Mouse (Mus musculus) mouse embryonic stem cell (cell line): Measurements from ENCODE around the gene Nr2c1.

ENCODE experiments used
- in situ Hi-C, 2 experiments: fragments of 300-500 bp; cut with MboI; formaldehyde crosslinking; loops; 1 replicate in 1 of 2; 3 replicates in 1 of 2; pipeline ENCODE4 v1.14.3; 2019 to 2020; ENCODE audit warnings: low sequenced_read_pairs in 2 of 2, low pct_unique_long_range_greater_than_20kb in 1 of 2, mixed read lengths in 1 of 2; ENCODE audit not compliant: unreplicated experiment in 1 of 2

The Nr2c1 gene

DNA sequence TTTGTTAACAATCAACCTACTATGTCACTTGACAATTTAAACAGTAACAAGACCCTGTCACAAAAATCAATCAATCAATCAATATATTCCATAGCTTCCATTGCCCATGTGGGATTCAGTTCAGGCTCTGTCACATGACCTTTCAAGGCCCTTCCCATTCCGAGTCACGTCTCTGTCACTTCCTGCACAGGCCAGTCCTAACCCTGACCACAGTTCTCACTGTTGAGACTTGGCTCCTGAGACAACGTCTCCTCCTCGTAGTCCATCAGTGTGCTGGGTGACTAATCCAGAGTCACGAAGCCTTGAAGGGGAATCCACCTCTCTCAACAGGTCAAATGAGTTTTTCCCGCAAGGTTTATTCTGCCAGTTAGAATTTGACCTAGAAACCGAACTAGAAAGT lies 26.8 kb downstream of the Nr2c1 start:
- in situ Hi-C loops = no loop called here

GRCm38 (mm10) chr10:94183199-94183598 lies 35.4 kb downstream of the Nr2c1 start:
- in situ Hi-C loops = no loop called here

GRCm38 (mm10) chr10:94198482-94199405 lies 50.9 kb downstream of the Nr2c1 start, which contains the start of gene Ndufa12:
Gene Ndufa12, plus strand, starts transcription at chr10:94198720.
- in situ Hi-C loops = no loop called here

GRCm38 (mm10) chr10:94204973-94205372 lies 57.1 kb downstream of the Nr2c1 start:
- in situ Hi-C loops = no loop called here

DNA sequence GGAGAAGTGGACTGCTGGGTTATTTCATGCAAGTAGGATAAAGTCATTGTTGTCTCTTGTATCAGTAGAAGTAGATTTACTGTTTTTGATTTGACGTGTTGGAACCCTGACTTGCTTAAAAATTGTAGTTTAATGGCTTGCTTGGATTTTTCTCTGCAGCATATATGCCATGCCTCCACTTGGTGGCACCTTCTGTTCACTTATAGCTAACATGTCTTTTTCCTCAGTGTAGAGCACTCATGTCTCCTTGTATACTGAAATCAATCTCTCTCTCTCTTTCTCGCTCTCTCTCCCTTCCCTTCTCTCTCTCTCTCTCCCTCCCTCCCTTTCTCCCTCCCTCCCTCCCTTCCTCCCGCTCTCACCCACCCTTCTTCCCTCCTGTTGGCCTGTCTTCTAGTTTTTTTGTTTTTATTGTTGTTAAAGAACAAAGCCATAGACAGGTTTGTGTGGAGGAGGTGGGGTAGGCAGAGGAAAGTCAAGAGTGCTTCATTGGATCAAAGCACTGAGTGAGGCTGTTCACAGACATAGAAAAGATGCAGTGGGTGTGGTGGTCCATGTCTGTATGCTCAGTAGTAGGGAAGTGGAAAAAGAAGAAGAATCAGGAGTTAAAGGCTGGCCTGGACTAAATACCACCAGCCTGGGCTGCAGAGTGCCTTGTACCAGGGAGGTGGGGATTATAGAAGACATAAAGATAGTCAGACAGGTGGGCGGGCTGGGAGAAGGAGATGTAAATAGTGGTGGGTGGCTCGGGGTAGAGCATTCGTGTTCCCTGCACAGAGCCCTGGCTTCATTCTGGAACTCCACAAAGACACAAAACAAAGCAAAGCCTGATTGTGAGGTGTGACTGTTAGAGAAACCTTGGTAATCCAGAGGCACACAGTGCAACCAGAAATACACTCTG lies 63.1 kb downstream of the Nr2c1 start:
- in situ Hi-C loops = no loop called here

- in situ Hi-C loops = no loop called here
Measured at GRCm38 (mm10) chr10:94211725-94212124, 63.9 kb downstream of the Nr2c1 start.

- in situ Hi-C loops = no loop called here
Measured at GRCm38 (mm10) chr10:94225026-94225750, 77.4 kb downstream of the Nr2c1 start.

DNA sequence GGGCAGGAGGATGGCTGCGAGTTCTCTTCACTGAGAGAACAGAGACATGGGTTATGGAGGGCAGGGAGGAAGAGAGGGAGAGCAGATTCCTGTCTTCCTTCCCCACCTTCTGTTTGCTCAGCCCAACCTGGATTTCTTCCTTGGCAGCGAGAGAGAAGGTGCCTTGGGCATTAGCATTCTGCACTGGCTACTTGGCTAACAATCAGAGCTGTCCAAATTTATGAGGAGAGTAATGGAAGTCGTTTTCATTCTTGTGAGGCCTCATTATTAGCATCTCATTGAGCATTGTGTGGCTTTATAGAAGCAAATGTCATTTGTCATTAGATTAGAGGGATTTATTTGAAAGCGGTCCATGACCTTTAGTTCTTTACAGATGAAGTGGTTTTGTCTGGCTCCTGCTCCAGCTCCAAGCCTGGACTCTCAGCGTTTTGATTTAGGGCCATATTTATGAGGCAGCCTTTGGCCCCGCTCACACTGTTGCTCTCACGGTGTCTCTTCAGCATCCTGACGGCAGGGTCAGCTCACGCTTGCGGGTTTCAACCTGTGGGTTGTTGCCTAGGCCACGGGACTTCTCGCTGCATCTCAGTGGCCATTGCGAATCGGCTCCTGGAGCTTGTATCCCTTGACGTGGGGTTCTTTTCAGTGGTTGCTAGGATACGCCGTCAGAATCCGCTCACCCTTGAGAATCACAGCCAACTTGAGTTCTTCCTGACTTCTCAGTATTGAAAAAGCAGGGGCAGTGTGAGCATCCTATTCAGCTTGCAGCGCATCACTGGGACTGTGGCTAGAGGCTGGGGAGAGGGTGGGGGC lies 82.6 kb downstream of the Nr2c1 start:
- in situ Hi-C loops = no loop called here

DNA sequence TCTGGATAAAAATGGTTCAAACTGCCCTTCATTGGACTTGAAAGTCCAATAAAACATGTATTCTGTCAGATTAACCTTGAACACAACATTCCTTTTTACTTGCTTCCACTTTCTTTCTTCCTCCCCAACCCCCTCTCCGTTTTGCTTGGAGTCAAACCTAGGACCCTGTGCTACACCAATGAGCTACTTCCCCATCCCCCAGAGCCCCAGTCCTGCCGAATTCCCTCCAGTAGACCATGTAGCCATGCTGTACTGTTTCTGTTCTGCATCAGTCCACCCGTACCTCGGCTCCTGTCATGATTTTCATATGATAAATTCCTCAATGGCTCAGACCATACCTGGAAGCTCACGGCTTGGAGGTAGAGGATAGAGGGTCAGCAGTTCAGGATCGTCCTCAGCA lies 83.2 kb downstream of the Nr2c1 start:
- in situ Hi-C loops = no loop called here

DNA sequence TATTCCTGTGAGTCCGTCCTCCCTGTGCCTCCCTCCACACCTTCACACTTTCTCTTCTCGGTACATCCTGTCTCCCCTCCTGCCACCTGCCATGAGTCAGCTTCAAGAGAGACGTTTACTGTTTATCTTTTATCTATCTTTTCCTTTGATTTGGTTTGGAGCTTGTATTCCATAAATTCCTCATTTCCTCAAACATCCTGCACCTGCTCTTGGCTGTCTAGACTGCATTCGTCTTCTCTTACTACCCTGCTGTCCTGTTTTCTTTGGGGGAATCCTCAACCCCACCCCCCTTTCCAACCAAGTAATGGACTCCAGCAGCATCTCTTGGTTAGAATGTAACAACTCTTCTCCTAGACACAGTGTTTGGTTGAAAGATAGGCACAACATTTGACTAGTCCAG lies 87.4 kb downstream of the Nr2c1 start:
- in situ Hi-C loops = no loop called here

- in situ Hi-C loops = no loop called here
Measured at GRCm38 (mm10) chr10:94241346-94241745, 93.5 kb downstream of the Nr2c1 start.
